Mouse (Mus musculus): ENCODE results near the gene Clec4a2.
"Not testable (repeated sequence)": the region's sequence is repeated elsewhere in the genome, so short reads cannot be mapped to it uniquely, and the experiment has no call there.

Clec4a2 gene

GRCm38 (mm10) chr6:123106128-123106527 lies at the start of gene Clec4a2:
Clec4a2 (plus strand) TSS chr6:123106428.
- DNase-seq (ENCODE audit: low spot score) = not testable (repeated sequence)

GRCm38 (mm10) chr6:123095125-123095843 lies 10.9 kb upstream of the Clec4a2 start:
- DNase-seq (ENCODE audit: low spot score) = no peak

- DNase-seq (ENCODE audit: low spot score) = no peak
Measured at GRCm38 (mm10) chr6:123123195-123123594, 17.0 kb downstream of the Clec4a2 start.

- DNase-seq (ENCODE audit: low spot score) = no peak
Measured at GRCm38 (mm10) chr6:123127173-123127572, 20.9 kb downstream of the Clec4a2 start.

GRCm38 (mm10) chr6:123137766-123138526 lies 31.7 kb downstream of the Clec4a2 start:
- DNase-seq (ENCODE audit: low spot score) = not testable (repeated sequence)

- no peak for DNase-seq (ENCODE audit: low spot score)
Measured at GRCm38 (mm10) chr6:123170106-123170505, 63.9 kb downstream of the Clec4a2 start.

- no peak for DNase-seq (ENCODE audit: low spot score)
Measured at GRCm38 (mm10) chr6:123171040-123171439, 64.8 kb downstream of the Clec4a2 start.

- no peak for DNase-seq (ENCODE audit: low spot score)
Measured at GRCm38 (mm10) chr6:123172593-123172992, 66.4 kb downstream of the Clec4a2 start, which contains the start of gene Clec4b2. Clec4b2 (plus strand) TSS chr6:123172893.

- no peak for DNase-seq (ENCODE audit: low spot score)
Measured at GRCm38 (mm10) chr6:123175549-123175948, 69.3 kb downstream of the Clec4a2 start.

GRCm38 (mm10) chr6:123184862-123185261 lies 78.6 kb downstream of the Clec4a2 start:
- DNase-seq (ENCODE audit: low spot score) = not testable (repeated sequence)
